Mouse (Mus musculus) liver, adult 2 months (tissue): ENCODE results near the gene Sox6.

Experiments used
- CTCF ChIP-seq: fragments of 200-500 bp; IDR thresholded peaks from 2 replicates; pipeline ENCODE4 v1.5.1; 2011; ENCODE audit warnings: low read depth, low read length, control low read depth
- POLR2A ChIP-seq: fragments of 200-500 bp; IDR thresholded peaks from 2 replicates; pipeline ENCODE4 v1.6.1; 2011; ENCODE audit warnings: low read length, control low read depth; ENCODE audit not compliant: insufficient read depth; ENCODE audit errors: extremely low read depth

- TF ChIP-seq CTCF (no peak), POLR2A (no peak)
Measured at GRCm38 (mm10) chr7:115734137-115734536, 304.5 kb downstream of the Sox6 start.
